Mouse (Mus musculus): ENCODE measurements around the gene Os9. TPM values are rescaled to one million over a fixed set of nuclear protein-coding genes. Genes with fewer than 3 reads are reported as not detected.
A peak's percentile ranks its signal among the peaks of the same experiment; 100 is the strongest.
"Not testable (repeated sequence)": the region's sequence is repeated elsewhere in the genome, so short reads cannot be mapped to it uniquely, and the experiment has no call there.

Os9 gene
- polyA plus RNA-seq, 1 experiment from 2014 or later: 75.7 TPM

GRCm38 (mm10) chr10:127068360-127069038 is 52.4 kb downstream of the Os9 start:
- no peaks in the 10 kb centered on the region for H3K9me3 ChIP-seq
- peak overlapping the region; percentile 74 for H3K9ac ChIP-seq
- WGBS: 80% methylated on average over 9 of the region's 9 CpGs
- peaks cover 42% of the 10 kb centered on the region for H3K36me3 ChIP-seq
- H3K4me2 ChIP-seq (replicated peaks): peak overlapping the region; percentile 94
- no peak for ATAC-seq (ENCODE audit: insufficient number of reproducible peaks, insufficient read depth, low FRiP score, low TSS enrichment)
- peaks cover 31% of the 10 kb centered on the region for H3K4me1 ChIP-seq
- H3K27me3 ChIP-seq: no peaks in the 10 kb centered on the region
- peak overlapping the region; percentile 94 for H3K27ac ChIP-seq
- H3K4me3 ChIP-seq: peak overlapping the region; percentile 68

- WGBS: 89% methylated on average over 14 of the region's 14 CpGs
- Histone ChIP-seq H3K4me3 (no peak overlapping the region), H3K9ac (no peak overlapping the region), H3K4me1 (peaks cover 31% of the 10 kb centered on the region), H3K9me3 (no peaks in the 10 kb centered on the region), H3K27ac (peak overlapping the region; percentile 30; the same call in 1 of the 2 replicates), H3K27me3 (peaks cover under 1% of the 10 kb centered on the region), H3K4me2 (replicated peaks) (no peak overlapping the region; the same call in 1 of the 2 replicates), H3K36me3 (peaks cover 42% of the 10 kb centered on the region)
- ATAC-seq (ENCODE audit: insufficient number of reproducible peaks, insufficient read depth, low FRiP score, low TSS enrichment): no peak
These were observed 54.4 kb downstream of the Os9 start for GRCm38 (mm10) chr10:127066519-127067018.

- H3K4me3 ChIP-seq: no peak overlapping the region
These were observed 55.0 kb downstream of the Os9 start for GRCm38 (mm10) chr10:127065981-127066380.

GRCm38 (mm10) chr10:127063913-127064870 is 56.7 kb downstream of the Os9 start:
- H3K4me1 ChIP-seq: peaks cover 24% of the 10 kb centered on the region
- peak overlapping the region; percentile 72 for H3K27ac ChIP-seq
- WGBS: 13% methylated on average over 37 of the region's 37 CpGs
- ATAC-seq (ENCODE audit: insufficient number of reproducible peaks, insufficient read depth, low FRiP score, low TSS enrichment): no peak
- H3K36me3 ChIP-seq: peaks cover 42% of the 10 kb centered on the region
- H3K27me3 ChIP-seq: peaks cover 15% of the 10 kb centered on the region
- H3K9me3 ChIP-seq: no peaks in the 10 kb centered on the region
- H3K4me2 ChIP-seq (replicated peaks): peak overlapping the region; percentile 81
- H3K9ac ChIP-seq: peak overlapping the region; percentile 98
- peak overlapping the region; percentile 91 for H3K4me3 ChIP-seq

More at GRCm38 (mm10) chr10:127065981-127066380, 55.0 kb downstream of the Os9 start:
- 87% methylated on average over 9 of the region's 9 CpGs for WGBS
- Histone ChIP-seq H3K36me3 (peaks cover 42% of the 10 kb centered on the region), H3K27me3 (peaks cover 4% of the 10 kb centered on the region), H3K9ac (no peak overlapping the region), H3K27ac (no peak overlapping the region), H3K9me3 (no peaks in the 10 kb centered on the region), H3K4me1 (peaks cover 27% of the 10 kb centered on the region), H3K4me2 (replicated peaks) (no peak overlapping the region)
- ATAC-seq (ENCODE audit: insufficient number of reproducible peaks, insufficient read depth, low FRiP score, low TSS enrichment): no peak

DNA sequence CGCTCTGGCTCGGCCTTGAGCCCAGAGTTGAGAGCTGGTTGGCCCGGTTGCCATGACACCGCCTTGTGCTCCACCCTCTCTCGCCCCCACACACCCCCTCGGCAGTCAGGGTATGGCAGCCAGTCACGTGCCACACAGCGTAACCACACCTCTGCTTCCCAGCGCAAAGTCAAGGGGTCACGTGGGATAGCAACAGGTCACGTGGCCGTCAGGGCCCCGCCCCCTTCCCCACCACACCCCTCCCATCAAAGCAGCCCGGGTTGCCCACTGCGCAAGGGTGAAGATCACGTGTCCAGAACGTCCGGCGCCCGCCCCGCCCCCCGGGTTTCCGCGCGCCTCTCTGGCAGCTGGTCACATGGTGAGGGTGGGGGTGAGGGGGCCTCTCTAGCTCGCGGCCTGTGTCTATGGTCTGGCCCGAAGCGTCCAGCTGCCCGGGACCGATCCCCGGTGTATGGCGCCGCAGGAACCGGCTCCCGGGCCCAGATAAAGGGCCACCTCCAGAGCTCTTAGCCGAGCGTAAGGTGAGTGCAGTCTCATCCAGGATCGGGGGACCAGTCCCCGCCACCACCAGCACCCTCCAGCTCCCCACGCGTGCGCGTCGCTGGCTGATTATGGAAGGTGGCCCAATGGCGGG is 57.6 kb downstream of the Os9 start, which contains the start of gene Cdk4:
Gene Cdk4, plus strand, starts transcription at position 296 of the 634 bp plus-strand sequence.
- Histone ChIP-seq H3K4me1 (peaks cover 23% of the 10 kb centered on the region), H3K27ac (peak within 1 kb of the TSS; percentile 72), H3K4me2 (replicated peaks) (peak within 1 kb of the TSS; percentile 81), H3K9me3 (no peaks in the 10 kb centered on the region), H3K9ac (peak within 1 kb of the TSS; percentile 98), H3K36me3 (peaks cover 39% of the 10 kb centered on the region), H3K27me3 (peaks cover 22% of the 10 kb centered on the region), H3K4me3 (peak within 1 kb of the TSS; percentile 91)
- peak; percentile 85 for ATAC-seq (ENCODE audit: insufficient number of reproducible peaks, insufficient read depth, low FRiP score, low TSS enrichment)
- 0% methylated on average over 46 of the region's 46 CpGs for WGBS

- ATAC-seq (ENCODE audit: insufficient number of reproducible peaks, insufficient read depth, low FRiP score, low TSS enrichment): no peak
- Histone ChIP-seq H3K9me3 (no peaks in the 10 kb centered on the region), H3K9ac (no peak overlapping the region), H3K4me2 (replicated peaks) (no peak overlapping the region), H3K4me3 (no peak overlapping the region), H3K27me3 (peaks cover 22% of the 10 kb centered on the region), H3K36me3 (peaks cover 30% of the 10 kb centered on the region), H3K4me1 (peaks cover 21% of the 10 kb centered on the region), H3K27ac (no peak overlapping the region)
- 81% methylated on average over 5 of the region's 5 CpGs for WGBS
These were observed 58.4 kb downstream of the Os9 start for GRCm38 (mm10) chr10:127062503-127062902.

DNA sequence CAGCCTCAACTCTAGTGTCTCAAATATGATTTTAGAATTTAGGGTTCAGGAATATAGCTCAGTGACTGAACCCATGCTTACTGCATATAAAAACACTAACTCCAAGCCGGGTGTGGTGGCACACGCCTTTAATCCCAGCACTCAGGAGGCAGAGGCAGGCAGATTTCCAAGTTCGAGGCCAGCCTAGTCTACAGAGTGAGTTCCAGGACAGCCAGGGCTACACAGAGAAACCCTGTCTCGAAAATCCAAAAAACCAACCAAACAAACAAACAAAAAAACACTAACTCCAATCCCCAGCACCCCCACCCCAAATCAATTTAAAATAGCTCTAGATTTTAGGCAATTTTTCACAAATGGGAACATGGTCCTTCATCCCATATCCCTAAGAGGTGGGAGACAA is 58.8 kb downstream of the Os9 start:
- H3K9ac ChIP-seq; H3K9me3 ChIP-seq; ATAC-seq (ENCODE audit: insufficient number of reproducible peaks, insufficient read depth, low FRiP score, low TSS enrichment); H3K27ac ChIP-seq; H3K4me3 ChIP-seq; H3K4me2 ChIP-seq (replicated peaks): not testable (repeated sequence)
- peaks cover 26% of the 10 kb centered on the region for H3K27me3 ChIP-seq
- WGBS: 85% methylated on average over 4 of the region's 4 CpGs
- H3K36me3 ChIP-seq: peaks cover 29% of the 10 kb centered on the region
- peaks cover 21% of the 10 kb centered on the region for H3K4me1 ChIP-seq

DNA sequence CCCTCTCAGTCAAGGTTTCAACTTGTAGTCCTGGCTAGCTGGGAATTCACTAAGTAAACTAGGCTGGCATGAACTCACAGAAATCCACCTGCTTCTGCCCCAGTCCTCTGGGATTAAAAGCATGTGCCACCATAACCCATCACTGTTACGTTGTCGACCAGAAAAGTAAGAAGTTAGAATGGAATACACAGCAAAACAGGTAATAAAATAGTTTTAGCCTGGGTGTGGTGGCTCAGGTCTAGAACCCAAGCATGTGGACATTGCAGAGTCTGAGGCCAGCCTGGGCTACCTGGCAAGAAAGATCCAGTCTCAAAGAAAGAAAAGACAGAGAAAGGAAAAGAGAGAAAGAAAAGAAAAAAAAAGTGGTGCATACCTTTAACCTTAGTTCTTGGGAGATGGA is 59.4 kb downstream of the Os9 start:
- peaks cover 28% of the 10 kb centered on the region for H3K27me3 ChIP-seq
- no peak for ATAC-seq (ENCODE audit: insufficient number of reproducible peaks, insufficient read depth, low FRiP score, low TSS enrichment)
- no peak overlapping the region for H3K4me3 ChIP-seq
- H3K4me2 ChIP-seq (replicated peaks): no peak overlapping the region
- H3K27ac ChIP-seq: no peak overlapping the region
- H3K9me3 ChIP-seq: no peaks in the 10 kb centered on the region
- no peak overlapping the region for H3K9ac ChIP-seq
- H3K4me1 ChIP-seq: peaks cover 21% of the 10 kb centered on the region
- peaks cover 27% of the 10 kb centered on the region for H3K36me3 ChIP-seq
- WGBS: 74% methylated on average over 2 of the region's 2 CpGs

GRCm38 (mm10) chr10:127061085-127061484 is 59.8 kb downstream of the Os9 start:
- no peak for ATAC-seq (ENCODE audit: insufficient number of reproducible peaks, insufficient read depth, low FRiP score, low TSS enrichment)
- H3K4me3 ChIP-seq: 0 out of 2 replicates have a peak overlapping the region, but pooled peaks have one; percentile 88
- H3K36me3 ChIP-seq: peaks cover 27% of the 10 kb centered on the region
- H3K4me2 ChIP-seq (replicated peaks): no peak overlapping the region
- WGBS: 30% methylated on average over 5 of the region's 5 CpGs
- H3K9me3 ChIP-seq: no peaks in the 10 kb centered on the region
- peaks cover 21% of the 10 kb centered on the region for H3K4me1 ChIP-seq
- peaks cover 28% of the 10 kb centered on the region for H3K27me3 ChIP-seq
- H3K9ac ChIP-seq: no peak overlapping the region; the same call in 1 of the 2 replicates
- 0 out of 2 replicates have a peak overlapping the region, but pooled peaks have one; percentile 1 for H3K27ac ChIP-seq

- Histone ChIP-seq H3K27me3 (peaks cover 28% of the 10 kb centered on the region), H3K9me3 (no peaks in the 10 kb centered on the region), H3K4me2 (replicated peaks) (peak within 1 kb of the TSS; percentile 97), H3K4me3 (peak within 1 kb of the TSS; percentile 88), H3K36me3 (peaks cover 24% of the 10 kb centered on the region), H3K27ac (peak within 1 kb of the TSS; percentile 73), H3K4me1 (peaks cover 20% of the 10 kb centered on the region), H3K9ac (peak within 1 kb of the TSS; percentile 79)
- ATAC-seq (ENCODE audit: insufficient number of reproducible peaks, insufficient read depth, low FRiP score, low TSS enrichment): no peak
- 1% methylated on average over 56 of the region's 72 CpGs for WGBS
These were observed 60.7 kb downstream of the Os9 start, which contains the start of gene March9 for GRCm38 (mm10) chr10:127059968-127060916. Gene March9 (minus strand): TSS chr10:127060184.

All from embryonic facial prominence, embryonic 12.5 days (tissue).